Mouse (Mus musculus) liver, embryonic 16.5 days (tissue): ENCODE results near the gene Pcbd2. TPM values are rescaled to one million over a fixed set of nuclear protein-coding genes. Genes with fewer than 3 reads are reported as not detected.
A peak's percentile ranks its signal among the peaks of the same experiment; 100 is the strongest.
"Not testable (repeated sequence)": the region's sequence is repeated elsewhere in the genome, so short reads cannot be mapped to it uniquely, and the experiment has no call there.

Experiments
- ATAC-seq: fragments of 200-750 bp; cut with Nextera tagmentation; 2 replicates; pipeline ENCODE4 v1.8.0; 2017; ENCODE audit warnings: low read depth, mild to moderate bottlenecking, moderate number of reproducible peaks, moderate library complexity
- H3K27ac ChIP-seq: fragments of 300-500 bp; sonication (generic); 2 replicates; pipeline ENCODE4 v1.5.1; 2014; ENCODE audit warnings: mild to moderate bottlenecking, low read length
- H3K27me3 ChIP-seq: fragments of 300-500 bp; sonication (generic); 2 replicates; pipeline ENCODE4 v1.6.1; 2014; ENCODE audit warnings: low read depth, low read length, mixed read lengths; ENCODE audit not compliant: control insufficient read depth, insufficient read depth
- H3K36me3 ChIP-seq: fragments of 300-500 bp; sonication (generic); 2 replicates; pipeline ENCODE4 v1.6.1; 2014; ENCODE audit warnings: mild to moderate bottlenecking; ENCODE audit not compliant: control insufficient read depth, insufficient read depth
- H3K4me1 ChIP-seq: fragments of 300-500 bp; sonication (generic); 2 replicates; pipeline ENCODE4 v1.6.1; 2014; ENCODE audit warnings: low read depth, low read length, mixed read lengths; ENCODE audit not compliant: control insufficient read depth
- H3K4me2 ChIP-seq: fragments of 300-500 bp; sonication (generic); 2 replicates; pipeline ENCODE4 v1.6.1; 2014; ENCODE audit warnings: low read depth, low read length, mixed read lengths
- H3K4me3 ChIP-seq: fragments of 300-500 bp; sonication (generic); 2 replicates; pipeline ENCODE4 v1.5.1; 2014; ENCODE audit warnings: low read depth, mild to moderate bottlenecking, low read length
- H3K9ac ChIP-seq: fragments of 300-500 bp; sonication (generic); 2 replicates; pipeline ENCODE4 v1.6.1; 2014; ENCODE audit warnings: low read depth, low read length
- H3K9me3 ChIP-seq: fragments of 300-500 bp; sonication (generic); replicated peaks from 2 replicates; pipeline ENCODE4 v1.6.1; 2016; ENCODE audit warnings: low read length; ENCODE audit not compliant: control insufficient read depth
- WGBS: fragments of 180-500 bp; shearing (Covaris S2); extraction: QIAGEN DNeasy Blood & Tissue Kit; methylation state at CpG from one replicate; pipeline ENCODE4 v1.1.7; 2014; ENCODE audit not compliant: insufficient replicate concordance; 5-methylcytosine and 5-hydroxymethylcytosine counted together
- polyA plus RNA-seq: library from polyadenylated mRNA; unstranded; fragments of >200 nt; fragmentation: Nextera tagmentation; extraction: Ambion mirVana; gene quantifications from 2 replicates; pipeline ENCODE4 v1.2.1, GENCODE M21; 2015

Pcbd2 gene
- polyA plus RNA-seq, 1 experiment from 2014 or later = 30.6 TPM

- H3K9me3 ChIP-seq, H3K9ac ChIP-seq, ATAC-seq, H3K4me3 ChIP-seq, H3K27ac ChIP-seq, H3K4me2 ChIP-seq, H3K27me3 ChIP-seq: not testable (repeated sequence)
- WGBS = 71% methylated on average over 1 of the region's 3 CpGs
- H3K4me1 ChIP-seq = peaks cover 25% of the 10 kb centered on the region
- H3K36me3 ChIP-seq = peaks cover 23% of the 10 kb centered on the region
Measured at GRCm38 (mm10) chr13:55695989-55696388, 31.2 kb upstream of the Pcbd2 start.

GRCm38 (mm10) chr13:55704301-55704700 lies 22.9 kb upstream of the Pcbd2 start:
- Histone ChIP-seq H3K4me3 (no peak overlapping the region), H3K9ac (no peak overlapping the region), H3K27me3 (no peaks in the 10 kb centered on the region), H3K4me2 (no peak overlapping the region), H3K9me3 (no peaks in the 10 kb centered on the region), H3K36me3 (peaks cover 27% of the 10 kb centered on the region), H3K27ac (no peak overlapping the region), H3K4me1 (no peaks in the 10 kb centered on the region)
- ATAC-seq = no peak
- WGBS = 79% methylated on average over 4 of the region's 4 CpGs

DNA sequence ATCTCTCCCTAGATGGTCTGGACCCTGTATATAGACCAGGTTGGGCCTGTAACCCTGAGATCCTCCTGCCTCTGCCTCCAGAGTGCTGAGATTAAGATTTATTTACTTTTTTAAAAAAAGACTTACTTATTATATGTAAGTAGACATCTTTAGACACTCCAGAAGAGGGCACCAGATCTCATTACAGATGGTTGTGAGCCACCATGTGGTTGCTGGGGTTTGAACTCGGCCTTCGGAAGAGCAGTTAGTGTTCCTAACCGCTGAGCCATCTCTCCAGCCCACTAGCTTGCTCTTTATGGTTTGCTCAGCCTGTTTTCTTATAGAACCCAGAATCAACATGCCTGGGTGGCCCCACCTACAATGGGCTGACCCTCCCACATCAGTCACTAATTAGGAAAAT lies 14.3 kb upstream of the Pcbd2 start:
- 80% methylated on average over 3 of the region's 3 CpGs for WGBS
- H3K36me3 ChIP-seq = no peaks in the 10 kb centered on the region
- H3K27ac ChIP-seq = no peak overlapping the region
- no peaks in the 10 kb centered on the region for H3K27me3 ChIP-seq
- H3K4me2 ChIP-seq = no peak overlapping the region
- no peak overlapping the region for H3K4me3 ChIP-seq
- no peak overlapping the region for H3K9ac ChIP-seq
- H3K4me1 ChIP-seq = peaks cover 11% of the 10 kb centered on the region
- no peaks in the 10 kb centered on the region for H3K9me3 ChIP-seq
- ATAC-seq = no peak

DNA sequence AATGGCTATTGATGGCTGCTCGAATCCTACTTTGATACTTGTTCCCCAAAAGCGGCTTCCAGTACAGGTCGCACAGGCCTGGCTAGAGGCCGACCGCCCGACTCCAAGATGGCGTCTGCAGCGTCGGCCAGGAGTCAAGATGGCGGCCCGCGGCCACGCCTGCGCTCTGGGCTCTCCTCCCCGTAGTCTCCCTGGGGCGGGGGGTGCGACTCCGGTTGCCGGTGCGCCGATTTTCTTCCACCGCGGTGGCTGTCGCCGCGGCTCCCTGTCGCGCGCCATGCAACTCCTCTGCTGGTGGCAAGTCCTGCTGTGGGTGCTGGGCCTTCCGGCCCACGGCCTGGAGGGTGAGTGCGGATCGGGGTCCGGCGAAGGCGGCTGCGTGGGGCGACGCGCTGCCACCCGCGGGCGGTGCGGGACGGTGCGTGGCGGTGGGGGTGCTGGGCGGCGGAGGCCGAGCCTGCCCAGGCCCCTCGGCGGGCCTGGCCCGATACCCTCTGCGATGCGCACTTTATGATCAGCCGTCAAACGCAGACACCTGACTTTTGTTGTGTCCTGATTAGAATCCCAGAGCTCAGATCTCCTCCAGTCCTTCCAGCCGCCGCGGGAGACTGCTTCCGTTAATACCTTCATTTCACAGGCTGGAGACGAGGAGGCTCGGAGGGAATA lies 12.5 kb upstream of the Pcbd2 start, which contains the start of gene Txndc15:
Gene Txndc15, plus strand, starts transcription at position 150 of the 666 bp plus-strand sequence.
- peak within 1 kb of the TSS; percentile 81 for H3K27ac ChIP-seq
- peak within 1 kb of the TSS; percentile 97 for H3K9ac ChIP-seq
- ATAC-seq = peak; percentile 97
- under 1% methylated on average over 63 of the region's 63 CpGs for WGBS
- H3K27me3 ChIP-seq = no peaks in the 10 kb centered on the region
- H3K9me3 ChIP-seq = no peaks in the 10 kb centered on the region
- H3K4me2 ChIP-seq = peak within 1 kb of the TSS; percentile 85
- H3K4me1 ChIP-seq = peaks cover 11% of the 10 kb centered on the region
- peak within 1 kb of the TSS; percentile 99 for H3K4me3 ChIP-seq
- no peaks in the 10 kb centered on the region for H3K36me3 ChIP-seq

DNA sequence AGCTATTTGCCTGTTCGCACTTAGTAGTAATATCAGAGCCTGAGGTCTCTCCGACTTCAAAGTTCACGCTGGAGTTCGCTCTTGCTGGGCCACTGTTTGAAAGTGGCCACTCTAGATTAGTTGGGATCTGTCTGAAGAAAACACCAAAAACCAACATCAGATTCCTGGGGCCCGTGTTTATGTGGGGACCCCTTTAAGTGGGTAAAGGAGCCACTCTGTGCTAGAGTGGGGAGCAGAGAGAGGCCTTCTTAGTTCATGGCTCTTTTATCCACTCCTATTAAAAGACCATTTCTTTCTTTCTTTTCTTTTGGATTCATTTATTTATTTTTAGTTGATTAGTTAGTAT lies 12.0 kb upstream of the Pcbd2 start:
- 6% methylated on average over 5 of the region's 5 CpGs for WGBS
- ATAC-seq = no peak
- H3K4me2 ChIP-seq = peak overlapping the region; percentile 85
- H3K9me3 ChIP-seq = no peaks in the 10 kb centered on the region
- H3K36me3 ChIP-seq = no peaks in the 10 kb centered on the region
- H3K27me3 ChIP-seq = no peaks in the 10 kb centered on the region
- H3K9ac ChIP-seq = peak overlapping the region; percentile 97
- peaks cover 11% of the 10 kb centered on the region for H3K4me1 ChIP-seq
- H3K27ac ChIP-seq = peak overlapping the region; percentile 81
- peak overlapping the region; percentile 99 for H3K4me3 ChIP-seq

- no peak overlapping the region for H3K9ac ChIP-seq
- peaks cover 11% of the 10 kb centered on the region for H3K4me1 ChIP-seq
- H3K4me3 ChIP-seq = no peak overlapping the region
- no peak overlapping the region for H3K27ac ChIP-seq
- no peaks in the 10 kb centered on the region for H3K27me3 ChIP-seq
- H3K4me2 ChIP-seq = no peak overlapping the region
- WGBS = 64% methylated on average over 7 of the region's 7 CpGs
- no peaks in the 10 kb centered on the region for H3K9me3 ChIP-seq
- H3K36me3 ChIP-seq = no peaks in the 10 kb centered on the region
- ATAC-seq = no peak
Measured at GRCm38 (mm10) chr13:55715908-55716510, 11.2 kb upstream of the Pcbd2 start.

DNA sequence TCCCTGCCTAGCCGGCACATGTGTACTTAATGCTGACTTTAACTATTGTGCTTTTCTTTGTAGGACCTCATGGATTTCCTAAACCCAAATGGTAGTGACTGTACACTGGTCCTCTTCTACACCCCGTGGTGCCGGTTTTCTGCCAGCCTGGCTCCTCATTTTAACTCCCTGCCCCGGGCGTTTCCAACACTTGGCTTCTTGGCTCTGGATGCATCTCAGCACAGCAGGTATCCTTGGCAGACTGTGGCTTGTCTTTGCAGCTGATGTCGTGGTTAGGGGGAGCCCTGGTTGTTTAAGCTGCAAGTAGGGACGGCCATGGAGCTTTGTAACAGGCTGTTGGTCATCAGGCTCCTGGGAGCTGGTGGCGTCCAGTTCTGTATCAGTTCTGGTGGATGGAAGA lies 5.7 kb upstream of the Pcbd2 start:
- Histone ChIP-seq H3K4me1 (peaks cover 4% of the 10 kb centered on the region), H3K36me3 (no peaks in the 10 kb centered on the region), H3K4me2 (no peak overlapping the region), H3K27ac (no peak overlapping the region), H3K4me3 (no peak overlapping the region), H3K9ac (no peak overlapping the region), H3K9me3 (no peaks in the 10 kb centered on the region), H3K27me3 (no peaks in the 10 kb centered on the region)
- WGBS = 71% methylated on average over 8 of the region's 8 CpGs
- ATAC-seq = no peak

GRCm38 (mm10) chr13:55721995-55722394 lies 5.2 kb upstream of the Pcbd2 start:
- 80% methylated on average over 2 of the region's 2 CpGs for WGBS
- H3K36me3 ChIP-seq = no peaks in the 10 kb centered on the region
- H3K27me3 ChIP-seq = no peaks in the 10 kb centered on the region
- no peak overlapping the region for H3K4me3 ChIP-seq
- ATAC-seq = no peak
- no peaks in the 10 kb centered on the region for H3K9me3 ChIP-seq
- H3K9ac ChIP-seq = no peak overlapping the region
- H3K4me2 ChIP-seq = no peak overlapping the region
- H3K4me1 ChIP-seq = peaks cover 4% of the 10 kb centered on the region
- H3K27ac ChIP-seq = no peak overlapping the region

- no peak for ATAC-seq
- peaks cover 4% of the 10 kb centered on the region for H3K4me1 ChIP-seq
- H3K9ac ChIP-seq = peak overlapping the region; percentile 86
- peak overlapping the region; percentile 97 for H3K27ac ChIP-seq
- H3K4me2 ChIP-seq = peak overlapping the region; percentile 95
- no peaks in the 10 kb centered on the region for H3K27me3 ChIP-seq
- no peaks in the 10 kb centered on the region for H3K36me3 ChIP-seq
- no peaks in the 10 kb centered on the region for H3K9me3 ChIP-seq
- WGBS = 1% methylated on average over 4 of the region's 4 CpGs
- peak overlapping the region; percentile 79 for H3K4me3 ChIP-seq
Measured at GRCm38 (mm10) chr13:55726598-55727119, 509 bp upstream of the Pcbd2 start.
